Mouse (Mus musculus) C2C12 (cell line): Measurements from ENCODE around the gene Gnaq.

Experiments
- CEBPB ChIP-seq: IDR thresholded peaks from one replicate; pipeline ENCODE4 v1.6.1; 2011; ENCODE audit warnings: low read depth, mild to moderate bottlenecking, control low read depth, moderate library complexity
- CTCF ChIP-seq: IDR thresholded peaks from one replicate; pipeline ENCODE4 v1.5.1; 2011; ENCODE audit not compliant: control insufficient read depth, insufficient read depth, insufficient read length
- MAX ChIP-seq: IDR thresholded peaks from one replicate; pipeline ENCODE4 v1.6.1; 2011; ENCODE audit warnings: mild to moderate bottlenecking, control low read depth
- MYOG ChIP-seq: IDR thresholded peaks from one replicate; pipeline ENCODE4 v1.6.1; 2011; ENCODE audit not compliant: control insufficient read depth, insufficient read length; ENCODE audit errors: extremely low read depth
- USF1 ChIP-seq: IDR thresholded peaks from one replicate; pipeline ENCODE4 v1.6.1; 2011; ENCODE audit warnings: low read depth, mild to moderate bottlenecking, control low read depth, moderate library complexity

DNA sequence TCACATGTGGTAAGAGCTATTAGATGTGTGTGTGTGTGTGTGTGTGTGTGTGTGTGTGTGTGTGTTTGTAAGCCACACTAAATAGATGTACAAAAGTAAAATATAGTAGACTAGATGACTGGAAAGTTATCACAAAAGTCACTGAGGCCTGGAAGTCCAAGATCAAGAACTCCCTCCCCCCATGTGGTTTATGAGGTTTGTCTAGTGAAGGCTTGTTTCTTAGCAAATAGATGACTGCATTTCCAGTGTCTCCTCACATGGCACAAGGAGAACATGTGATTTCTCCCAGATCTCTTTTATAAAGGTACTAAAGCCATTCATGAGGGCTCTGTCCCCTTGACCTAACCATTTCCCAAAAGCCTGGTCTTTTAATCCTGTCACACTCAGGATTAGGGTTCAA is 46.5 kb upstream of the Gnaq start:
- TF ChIP-seq MYOG, result no peak
- TF ChIP-seq MAX, result no peak
- no peak for TF ChIP-seq CTCF
- TF ChIP-seq USF1, result no peak
- TF ChIP-seq CEBPB, result no peak
